Mouse (Mus musculus) lung, adult 2 months (tissue): ENCODE data around the gene Nfatc2.

Source experiments
- CTCF ChIP-seq: fragments of 200-500 bp; IDR thresholded peaks from 2 replicates; pipeline ENCODE4 v1.5.1; 2011; ENCODE audit warnings: mild to moderate bottlenecking, low read length, control low read depth; ENCODE audit not compliant: insufficient read depth
- POLR2A ChIP-seq: fragments of 200-500 bp; IDR thresholded peaks from 2 replicates; pipeline ENCODE4 v1.6.1; 2011; ENCODE audit warnings: low read depth, mild to moderate bottlenecking, control low read depth, low read length, borderline replicate concordance; ENCODE audit errors: extremely low read depth

DNA sequence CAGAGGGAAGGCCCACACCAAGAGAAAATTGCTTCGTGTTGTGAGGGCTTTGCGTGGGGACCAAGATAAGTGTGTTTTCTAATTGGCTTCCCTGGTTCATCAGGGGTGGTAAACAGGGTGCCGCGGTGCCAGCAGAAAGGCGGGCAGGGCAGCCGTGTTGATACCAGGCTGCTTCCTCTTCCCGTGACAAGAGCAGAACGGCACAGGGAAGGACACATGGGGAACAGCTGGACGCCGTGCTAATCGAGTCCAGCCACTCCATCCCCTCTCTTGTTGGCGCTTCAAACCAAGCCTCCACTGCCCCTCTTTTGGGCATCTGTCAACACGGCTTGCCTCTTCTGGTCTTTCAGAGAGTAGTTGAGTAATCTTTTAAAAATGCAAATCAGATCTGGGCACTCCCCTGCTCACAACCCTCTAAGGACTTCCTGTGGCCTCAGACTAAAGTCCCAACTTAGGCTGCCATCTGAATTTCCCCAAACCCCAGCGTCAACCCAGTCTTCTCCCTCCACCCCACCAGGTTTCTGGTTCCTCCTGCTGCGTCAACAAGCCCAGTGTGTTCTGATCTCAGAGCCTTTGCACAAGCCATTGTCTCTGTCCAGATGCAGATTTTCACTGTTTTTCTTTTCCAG is 61.7 kb downstream of the Nfatc2 start:
- TF ChIP-seq CTCF (no peak), POLR2A (no peak)
